Mouse (Mus musculus): Measurements from ENCODE around the gene Surf1.

GRCm38 (mm10) chr2:26936425-26936824 lies 20.1 kb upstream of the Surf1 start:
- TF ChIP-seq CTCF (IDR thresholded peaks at IDR 0.05; ENCODE audit: borderline replicate concordance, extremely low read depth, insufficient read depth, insufficient read length), result no peak
- no peak for TF ChIP-seq POLR2A (IDR thresholded peaks at IDR 0.05; ENCODE audit: borderline replicate concordance, extremely low read depth, insufficient read depth, insufficient read length, poor library complexity, severe bottlenecking)

All from brain, embryonic 14.5 days (tissue).